Mouse (Mus musculus) embryonic facial prominence, embryonic 14.5 days (tissue): ENCODE results near the gene Tle2. TPM values are rescaled to one million over a fixed set of nuclear protein-coding genes. Genes with fewer than 3 reads are reported as not detected.
A peak's percentile ranks its signal among the peaks of the same experiment; 100 is the strongest.

Experiments used
- ATAC-seq: fragments of 200-750 bp; cut with Nextera tagmentation; 2 replicates; pipeline ENCODE4 v1.8.0; 2017; ENCODE audit warnings: low read depth, moderate number of reproducible peaks, moderate TSS enrichment
- DNase-seq: peaks from one replicate; pipeline ENCODE4 v3.0.0-alpha.2; 2015; ENCODE audit warnings: low spot score
- H3K27ac ChIP-seq: fragments of 300-500 bp; sonication (generic); replicated peaks from 2 replicates; pipeline ENCODE4 v1.5.1; 2014; ENCODE audit warnings: low read depth, mild to moderate bottlenecking, low read length, moderate library complexity
- H3K27me3 ChIP-seq: fragments of 300-500 bp; sonication (generic); replicated peaks from 2 replicates; pipeline ENCODE4 v1.6.1; 2014; ENCODE audit warnings: low read length; ENCODE audit not compliant: control insufficient read depth, insufficient read depth
- H3K36me3 ChIP-seq: fragments of 300-500 bp; sonication (generic); 2 replicates; pipeline ENCODE4 v1.6.1; 2014; ENCODE audit warnings: low read length, mixed read lengths; ENCODE audit not compliant: control insufficient read depth, insufficient read depth
- H3K4me1 ChIP-seq: fragments of 300-500 bp; sonication (generic); 2 replicates; pipeline ENCODE4 v1.6.1; 2014; ENCODE audit warnings: antibody characterized with exemption, low read length; ENCODE audit not compliant: control insufficient read depth, insufficient read depth
- H3K4me2 ChIP-seq: fragments of 300-500 bp; sonication (generic); 2 replicates; pipeline ENCODE4 v1.6.1; 2014; ENCODE audit warnings: low read depth, mild to moderate bottlenecking, low read length, moderate library complexity, mixed read lengths
- H3K4me3 ChIP-seq: fragments of 300-500 bp; sonication (generic); 2 replicates; pipeline ENCODE4 v1.5.1; 2014; ENCODE audit warnings: low read depth, mild to moderate bottlenecking, low read length
- H3K9ac ChIP-seq: fragments of 300-500 bp; sonication (generic); 2 replicates; pipeline ENCODE4 v1.6.1; 2014; ENCODE audit warnings: low read depth, mild to moderate bottlenecking, low read length, moderate library complexity, mixed read lengths
- H3K9me3 ChIP-seq: fragments of 300-500 bp; sonication (generic); 2 replicates; pipeline ENCODE4 v1.6.1; 2016; ENCODE audit warnings: low read length; ENCODE audit not compliant: control insufficient read depth
- WGBS: fragments of 180-500 bp; shearing (Covaris S2); extraction: QIAGEN DNeasy Blood & Tissue Kit; methylation state at CpG from one replicate; pipeline ENCODE4 v1.1.7; 2014; 5-methylcytosine and 5-hydroxymethylcytosine counted together
- polyA plus RNA-seq: library from polyadenylated mRNA; unstranded; fragments of >200 nt; fragmentation: Nextera tagmentation; extraction: Ambion mirVana; gene quantifications from 2 replicates; pipeline ENCODE4 v1.2.1, GENCODE M21; 2014

Gene Tle2
- polyA plus RNA-seq, 1 experiment from 2014 or later = 30.2 TPM

- no peak overlapping the region for H3K4me2 ChIP-seq
- ATAC-seq = no peak
- H3K9ac ChIP-seq = no peak overlapping the region
- DNase-seq = no peak
- no peak overlapping the region for H3K27ac ChIP-seq
- no peak overlapping the region for H3K4me3 ChIP-seq
- H3K9me3 ChIP-seq = no peaks in the 10 kb centered on the region
- no peaks in the 10 kb centered on the region for H3K27me3 ChIP-seq
- WGBS = 73% methylated on average over 18 of the region's 18 CpGs
- peaks cover 30% of the 10 kb centered on the region for H3K4me1 ChIP-seq
- H3K36me3 ChIP-seq = peaks cover 8% of the 10 kb centered on the region
Measured at GRCm38 (mm10) chr10:81593935-81594334, 19.6 kb downstream of the Tle2 start.

GRCm38 (mm10) chr10:81595599-81595998, 21.2 kb downstream of the Tle2 start:
- Histone ChIP-seq H3K9me3 (no peaks in the 10 kb centered on the region), H3K4me3 (no peak overlapping the region), H3K4me1 (peaks cover 30% of the 10 kb centered on the region), H3K4me2 (peak overlapping the region; percentile 49; the same call in 1 of the 2 replicates), H3K27ac (peak overlapping the region; percentile 77), H3K36me3 (no peaks in the 10 kb centered on the region), H3K27me3 (no peaks in the 10 kb centered on the region), H3K9ac (peak overlapping the region; percentile 37; the same call in 1 of the 2 replicates)
- no peak for ATAC-seq
- 29% methylated on average over 5 of the region's 5 CpGs for WGBS
- no peak for DNase-seq

- peak overlapping the region; percentile 49 for H3K4me2 ChIP-seq
- H3K27me3 ChIP-seq = no peaks in the 10 kb centered on the region
- peaks cover 36% of the 10 kb centered on the region for H3K4me1 ChIP-seq
- H3K36me3 ChIP-seq = no peaks in the 10 kb centered on the region
- WGBS = 0% methylated on average over 10 of the region's 10 CpGs
- H3K9me3 ChIP-seq = no peaks in the 10 kb centered on the region
- peak overlapping the region; percentile 37 for H3K9ac ChIP-seq
- H3K27ac ChIP-seq = peak overlapping the region; percentile 77
- peak overlapping the region; percentile 21 for H3K4me3 ChIP-seq
- ATAC-seq = no peak
- DNase-seq = peak; percentile 69
Measured at GRCm38 (mm10) chr10:81596611-81597010, 22.2 kb downstream of the Tle2 start.

- no peaks in the 10 kb centered on the region for H3K9me3 ChIP-seq
- peak overlapping the region; percentile 49 for H3K4me2 ChIP-seq
- peak overlapping the region; percentile 77 for H3K27ac ChIP-seq
- 2% methylated on average over 9 of the region's 12 CpGs for WGBS
- H3K4me3 ChIP-seq = peak overlapping the region; percentile 21
- H3K27me3 ChIP-seq = no peaks in the 10 kb centered on the region
- DNase-seq (peak; percentile 76), ATAC-seq (peak; percentile 28; the same call in 1 of the 2 replicates)
- peak overlapping the region; percentile 37 for H3K9ac ChIP-seq
- H3K36me3 ChIP-seq = no peaks in the 10 kb centered on the region
- H3K4me1 ChIP-seq = peaks cover 40% of the 10 kb centered on the region
Measured at GRCm38 (mm10) chr10:81597137-81597950, 23.0 kb downstream of the Tle2 start.

GRCm38 (mm10) chr10:81598342-81598741, 24.0 kb downstream of the Tle2 start:
- H3K27ac ChIP-seq = no peak overlapping the region
- DNase-seq = no peak
- no peak overlapping the region for H3K4me2 ChIP-seq
- H3K4me1 ChIP-seq = peaks cover 44% of the 10 kb centered on the region
- ATAC-seq = no peak
- no peaks in the 10 kb centered on the region for H3K27me3 ChIP-seq
- WGBS = 29% methylated on average over 3 of the region's 3 CpGs
- H3K9ac ChIP-seq = no peak overlapping the region
- H3K9me3 ChIP-seq = no peaks in the 10 kb centered on the region
- H3K4me3 ChIP-seq = no peak overlapping the region
- no peaks in the 10 kb centered on the region for H3K36me3 ChIP-seq

- no peaks in the 10 kb centered on the region for H3K36me3 ChIP-seq
- H3K4me3 ChIP-seq = no peak overlapping the region
- no peak overlapping the region for H3K9ac ChIP-seq
- WGBS = 30% methylated on average over 6 of the region's 6 CpGs
- no peak for ATAC-seq
- no peak overlapping the region for H3K27ac ChIP-seq
- no peak overlapping the region for H3K4me2 ChIP-seq
- no peaks in the 10 kb centered on the region for H3K9me3 ChIP-seq
- H3K4me1 ChIP-seq = peaks cover 44% of the 10 kb centered on the region
- no peaks in the 10 kb centered on the region for H3K27me3 ChIP-seq
- DNase-seq = no peak
Measured at GRCm38 (mm10) chr10:81598871-81599270, 24.5 kb downstream of the Tle2 start.

- H3K9ac ChIP-seq = no peak overlapping the region
- no peak overlapping the region for H3K4me2 ChIP-seq
- ATAC-seq (no peak), DNase-seq (no peak)
- peaks cover 44% of the 10 kb centered on the region for H3K4me1 ChIP-seq
- 48% methylated on average over 5 of the region's 5 CpGs for WGBS
- H3K27me3 ChIP-seq = no peaks in the 10 kb centered on the region
- no peaks in the 10 kb centered on the region for H3K9me3 ChIP-seq
- H3K4me3 ChIP-seq = no peak overlapping the region
- no peaks in the 10 kb centered on the region for H3K36me3 ChIP-seq
- no peak overlapping the region for H3K27ac ChIP-seq
Measured at GRCm38 (mm10) chr10:81599630-81600029, 25.3 kb downstream of the Tle2 start.

- H3K27ac ChIP-seq = peak overlapping the region; percentile 80
- H3K4me3 ChIP-seq = no peak overlapping the region
- peak overlapping the region; percentile 59; the same call in 1 of the 2 replicates for H3K4me2 ChIP-seq
- 44% methylated on average over 10 of the region's 10 CpGs for WGBS
- no peaks in the 10 kb centered on the region for H3K36me3 ChIP-seq
- no peak overlapping the region for H3K9ac ChIP-seq
- DNase-seq = no peak
- no peak for ATAC-seq
- no peaks in the 10 kb centered on the region for H3K27me3 ChIP-seq
- H3K4me1 ChIP-seq = peaks cover 41% of the 10 kb centered on the region
- H3K9me3 ChIP-seq = no peaks in the 10 kb centered on the region
Measured at GRCm38 (mm10) chr10:81600096-81600495, 25.7 kb downstream of the Tle2 start.
